Mouse (Mus musculus): ENCODE results near the gene Nckipsd. TPM values are rescaled to one million over a fixed set of nuclear protein-coding genes. Genes with fewer than 3 reads are reported as not detected.

Gene Nckipsd
- polyA plus RNA-seq, 1 experiment from 2014 or later = 16.3 TPM

DNA sequence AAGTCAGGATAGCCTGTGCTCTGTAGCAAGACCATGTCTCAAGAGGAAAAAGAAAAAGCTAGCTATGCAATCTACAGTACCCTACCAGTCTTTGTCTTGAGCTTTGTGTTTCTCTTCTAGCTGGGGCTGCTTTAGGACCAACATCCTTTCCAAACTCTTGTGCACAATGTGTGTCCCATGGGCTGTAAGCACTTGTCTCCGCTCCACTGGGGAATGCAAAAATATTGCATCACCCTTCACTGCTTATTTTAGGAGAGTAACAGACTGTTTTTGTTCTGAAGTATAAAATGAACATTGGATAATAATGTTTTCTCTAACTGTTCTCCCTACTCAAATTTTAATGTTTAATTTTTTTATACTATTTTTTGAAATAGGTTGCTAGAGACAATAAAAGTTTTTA lies 21.7 kb upstream of the Nckipsd start:
- Histone ChIP-seq H3K27me3 (no peaks in the 10 kb centered on the region), H3K27ac (no peak overlapping the region), H3K4me2 (peak overlapping the region; percentile 65; the same call in 1 of the 2 replicates), H3K4me1 (peaks cover 76% of the 10 kb centered on the region), H3K4me3 (replicated peaks) (no peak overlapping the region), H3K9ac (no peak overlapping the region), H3K36me3 (peaks cover 14% of the 10 kb centered on the region), H3K9me3 (replicated peaks) (no peaks in the 10 kb centered on the region)
- 83% methylated on average over 1 of the region's 1 CpGs for WGBS
- no peak for ATAC-seq (replicated peaks; ENCODE audit: low FRiP score)

DNA sequence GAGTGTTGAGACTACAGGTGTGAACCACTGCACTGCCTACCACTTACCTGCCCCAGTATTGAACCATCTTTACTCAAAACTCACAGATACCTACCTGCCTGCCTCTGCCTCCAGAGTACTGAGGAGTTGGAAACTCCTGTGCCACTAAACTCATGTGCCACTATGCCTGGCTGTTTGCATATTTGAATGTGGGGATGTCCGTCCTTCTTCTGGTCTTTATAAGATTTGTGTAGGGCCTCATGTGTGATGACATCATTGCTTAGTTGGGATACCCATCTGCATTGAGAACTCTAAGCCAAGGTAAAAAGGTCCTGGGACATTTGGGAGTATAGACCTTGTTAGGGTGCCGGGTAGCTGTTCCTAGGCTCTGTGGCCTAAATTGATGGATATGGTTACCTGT lies 21.1 kb upstream of the Nckipsd start:
- Histone ChIP-seq H3K27ac (no peak overlapping the region), H3K36me3 (peaks cover 14% of the 10 kb centered on the region), H3K9me3 (replicated peaks) (no peaks in the 10 kb centered on the region), H3K4me1 (peaks cover 78% of the 10 kb centered on the region), H3K27me3 (no peaks in the 10 kb centered on the region), H3K4me3 (replicated peaks) (no peak overlapping the region), H3K4me2 (peak overlapping the region; percentile 1; the same call in 1 of the 2 replicates), H3K9ac (no peak overlapping the region)
- ATAC-seq (replicated peaks; ENCODE audit: low FRiP score) = no peak
- 88% methylated on average over 2 of the region's 2 CpGs for WGBS

DNA sequence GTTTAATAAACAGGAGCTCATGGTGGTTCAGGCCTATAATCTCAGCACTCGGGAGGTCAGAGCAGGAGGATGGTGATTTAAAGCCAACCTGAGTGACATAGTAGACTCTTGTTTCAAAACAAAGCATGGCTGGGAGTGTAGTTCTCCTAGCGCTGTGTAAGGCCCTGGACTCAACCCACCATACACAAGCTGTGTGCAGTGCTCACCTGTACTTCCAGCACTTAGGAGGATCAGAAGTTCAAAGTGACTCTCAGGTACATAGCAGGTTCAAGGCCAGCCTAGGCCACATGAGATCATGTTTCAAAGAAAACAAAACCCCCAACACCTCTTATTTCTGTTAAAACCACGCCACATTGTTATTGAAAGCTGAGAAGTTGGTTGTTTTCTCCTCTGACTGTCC lies 19.5 kb upstream of the Nckipsd start:
- peaks cover 74% of the 10 kb centered on the region for H3K4me1 ChIP-seq
- no peak overlapping the region for H3K27ac ChIP-seq
- no peak overlapping the region for H3K9ac ChIP-seq

DNA sequence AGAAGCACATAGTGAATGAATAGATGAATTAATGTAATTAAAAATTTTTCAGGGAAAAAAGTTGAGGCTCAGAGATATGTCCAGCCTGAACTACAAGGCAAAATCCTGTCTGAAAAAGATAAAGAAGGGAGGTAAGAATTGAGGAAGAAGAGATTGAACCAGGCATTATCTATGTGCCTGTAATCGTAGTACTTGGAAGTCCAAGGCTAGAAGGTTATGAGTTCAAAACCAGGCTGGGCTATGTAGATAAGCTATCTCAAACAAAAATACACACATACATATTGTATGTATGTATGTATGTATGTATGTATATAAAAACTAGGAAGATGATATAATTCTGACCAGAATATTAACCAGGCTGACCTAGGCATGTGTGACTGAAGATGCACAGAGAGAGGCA lies 15.9 kb upstream of the Nckipsd start:
- Histone ChIP-seq H3K27me3 (no peaks in the 10 kb centered on the region), H3K9me3 (replicated peaks) (no peaks in the 10 kb centered on the region), H3K4me1 (peaks cover 86% of the 10 kb centered on the region), H3K9ac (no peak overlapping the region), H3K27ac (no peak overlapping the region), H3K4me2 (no peak overlapping the region), H3K36me3 (peaks cover 18% of the 10 kb centered on the region), H3K4me3 (replicated peaks) (no peak overlapping the region)
- no peak for ATAC-seq (replicated peaks; ENCODE audit: low FRiP score)
- 85% methylated on average over 1 of the region's 1 CpGs for WGBS

More for the DNA sequence above, 19.5 kb upstream of the Nckipsd start:
- Histone ChIP-seq H3K9me3 (replicated peaks) (no peaks in the 10 kb centered on the region), H3K36me3 (peaks cover 14% of the 10 kb centered on the region), H3K4me2 (no peak overlapping the region), H3K27me3 (no peaks in the 10 kb centered on the region), H3K4me3 (replicated peaks) (no peak overlapping the region)
- ATAC-seq (replicated peaks; ENCODE audit: low FRiP score) = no peak
- 34% methylated on average over 3 of the region's 3 CpGs for WGBS

DNA sequence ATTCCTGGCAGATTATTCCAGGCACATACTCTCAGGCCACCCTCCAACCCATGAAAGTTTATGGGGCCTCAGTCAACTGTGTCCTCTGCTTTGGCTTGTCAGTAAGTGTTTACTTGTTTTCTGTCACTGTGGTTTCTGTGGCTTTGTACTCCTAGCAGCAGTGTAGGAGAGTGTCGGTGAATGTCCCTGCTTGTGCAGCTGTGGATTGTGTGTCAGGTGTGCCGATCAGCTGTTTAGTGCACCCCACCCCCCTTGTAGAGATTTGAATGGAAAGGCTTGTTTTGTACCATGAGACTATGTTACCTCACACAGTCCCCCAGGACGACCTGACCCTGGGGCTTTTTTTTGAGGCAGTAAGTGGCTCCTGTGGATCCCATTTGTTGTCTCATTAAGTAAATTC lies 15.4 kb upstream of the Nckipsd start:
- Histone ChIP-seq H3K4me2 (no peak overlapping the region), H3K4me1 (peaks cover 82% of the 10 kb centered on the region), H3K9ac (no peak overlapping the region), H3K36me3 (peaks cover 19% of the 10 kb centered on the region), H3K9me3 (replicated peaks) (no peaks in the 10 kb centered on the region), H3K27ac (no peak overlapping the region), H3K27me3 (no peaks in the 10 kb centered on the region), H3K4me3 (replicated peaks) (no peak overlapping the region)
- WGBS = 48% methylated on average over 3 of the region's 3 CpGs
- ATAC-seq (replicated peaks; ENCODE audit: low FRiP score) = no peak

DNA sequence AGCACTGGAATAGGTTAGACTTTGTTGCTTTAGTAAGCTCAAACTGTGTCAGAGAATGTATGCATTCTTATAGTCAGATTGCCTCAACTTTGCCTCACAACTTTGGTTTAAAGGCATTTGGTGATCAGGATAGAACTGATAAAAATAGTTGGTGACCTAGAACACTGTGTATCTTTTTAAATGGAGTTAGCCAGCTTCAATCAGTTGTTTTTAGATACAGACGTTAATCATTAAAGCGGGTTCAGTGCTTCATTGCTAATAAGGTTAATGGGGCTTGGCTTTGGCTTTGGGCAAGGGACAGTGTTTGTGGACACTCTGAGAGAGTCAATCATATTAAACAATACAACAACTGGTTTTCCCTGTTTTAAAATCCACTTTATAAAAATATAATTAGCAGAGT lies 12.9 kb upstream of the Nckipsd start:
- H3K4me2 ChIP-seq = peak overlapping the region; percentile 47
- 0 out of 2 replicates have a peak, but pooled peaks have one; percentile 41 for ATAC-seq (replicated peaks; ENCODE audit: low FRiP score)
- peaks cover 43% of the 10 kb centered on the region for H3K36me3 ChIP-seq
- no peak overlapping the region for H3K9ac ChIP-seq
- no peaks in the 10 kb centered on the region for H3K9me3 ChIP-seq (replicated peaks)
- peak overlapping the region; percentile 47 for H3K27ac ChIP-seq
- no peak overlapping the region for H3K4me3 ChIP-seq (replicated peaks)
- H3K27me3 ChIP-seq = no peaks in the 10 kb centered on the region
- 40% methylated on average over 2 of the region's 2 CpGs for WGBS
- peaks cover 60% of the 10 kb centered on the region for H3K4me1 ChIP-seq

DNA sequence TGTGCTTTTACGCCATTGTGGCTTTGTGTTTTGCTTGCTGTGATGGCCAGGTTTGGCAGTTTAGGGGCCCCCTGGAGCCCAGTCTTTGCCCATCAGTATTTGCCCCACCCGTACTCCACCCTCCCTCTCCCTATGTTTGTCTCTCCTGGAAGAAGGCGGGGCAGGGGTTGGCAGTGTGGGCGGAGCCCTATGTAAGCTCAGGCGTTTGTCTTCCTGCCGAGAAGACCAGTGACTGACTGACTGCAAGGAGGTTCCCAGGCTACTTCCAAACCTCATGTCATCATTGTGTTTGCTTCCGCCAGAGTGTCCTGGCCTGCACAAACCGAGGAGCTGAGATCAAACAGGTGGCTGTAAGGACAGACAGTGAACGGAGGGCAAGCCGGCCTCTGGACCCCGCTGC lies 12.4 kb upstream of the Nckipsd start:
- peak overlapping the region; percentile 61 for H3K27ac ChIP-seq
- H3K36me3 ChIP-seq = peaks cover 47% of the 10 kb centered on the region
- H3K4me2 ChIP-seq = peak overlapping the region; percentile 47
- peaks cover 56% of the 10 kb centered on the region for H3K4me1 ChIP-seq
- WGBS = 23% methylated on average over 11 of the region's 11 CpGs
- no peaks in the 10 kb centered on the region for H3K27me3 ChIP-seq
- ATAC-seq (replicated peaks; ENCODE audit: low FRiP score) = peak; percentile 88
- H3K4me3 ChIP-seq (replicated peaks) = peak overlapping the region; percentile 17; the same call in 1 of the 2 replicates
- H3K9ac ChIP-seq = no peak overlapping the region
- no peaks in the 10 kb centered on the region for H3K9me3 ChIP-seq (replicated peaks)

DNA sequence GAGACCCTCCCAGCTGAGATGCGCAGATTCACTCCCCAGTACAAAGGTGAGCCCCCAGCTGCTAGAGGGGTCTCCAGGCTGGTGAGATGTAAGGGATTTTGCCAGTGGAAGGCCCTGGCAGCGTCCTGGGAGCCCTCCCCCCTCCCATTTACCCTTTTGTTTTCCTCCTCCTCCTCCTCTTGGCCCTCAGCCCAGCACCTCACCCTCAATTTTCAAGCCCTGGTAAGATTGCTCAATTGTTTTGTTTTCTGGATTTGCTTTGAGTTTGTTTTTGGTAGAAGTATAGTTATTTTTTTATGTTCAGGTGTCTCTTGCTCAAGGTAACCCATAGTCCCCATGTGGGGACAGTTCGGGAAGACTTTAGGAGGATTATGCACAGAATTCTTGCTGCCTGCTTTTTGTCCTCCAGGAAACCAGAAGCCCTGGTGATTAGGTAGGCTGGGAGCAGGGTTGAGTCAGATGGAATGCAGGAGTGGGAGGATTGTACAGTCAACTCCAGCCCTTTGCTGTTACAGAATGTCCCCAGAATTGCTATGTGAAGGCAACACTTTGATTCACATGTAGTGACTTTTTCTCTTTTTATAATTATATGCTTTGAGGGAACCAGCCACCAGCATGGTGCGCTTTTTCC lies 11.7 kb upstream of the Nckipsd start:
- no peak for ATAC-seq (replicated peaks; ENCODE audit: low FRiP score)
- H3K9ac ChIP-seq = no peak overlapping the region
- H3K36me3 ChIP-seq = peaks cover 54% of the 10 kb centered on the region

DNA sequence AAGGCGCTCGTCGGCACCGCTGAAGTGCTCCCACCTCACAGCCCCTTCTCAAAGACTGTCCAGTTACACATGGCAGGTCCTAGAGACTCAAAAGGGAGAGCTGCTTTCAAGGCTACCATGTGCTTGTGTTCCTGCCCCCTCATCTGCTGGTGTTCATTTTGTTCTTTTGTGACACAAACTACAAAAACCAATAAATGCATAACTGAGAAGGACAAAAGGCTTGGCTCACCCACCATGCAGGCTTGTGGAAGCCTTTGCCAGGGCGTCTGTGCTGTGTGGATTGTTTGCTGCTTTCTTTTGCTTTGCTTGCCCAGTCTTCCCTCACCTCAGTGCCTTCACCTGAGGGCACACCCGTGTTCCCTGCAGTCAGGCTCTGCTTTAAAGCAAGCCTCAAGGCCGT lies 10.7 kb upstream of the Nckipsd start:
- 88% methylated on average over 7 of the region's 7 CpGs for WGBS
- Histone ChIP-seq H3K4me1 (peaks cover 43% of the 10 kb centered on the region), H3K9ac (no peak overlapping the region), H3K4me2 (no peak overlapping the region), H3K4me3 (replicated peaks) (no peak overlapping the region), H3K36me3 (peaks cover 64% of the 10 kb centered on the region), H3K27me3 (no peaks in the 10 kb centered on the region), H3K9me3 (replicated peaks) (no peaks in the 10 kb centered on the region), H3K27ac (no peak overlapping the region)
- ATAC-seq (replicated peaks; ENCODE audit: low FRiP score) = no peak

More for the DNA sequence above, 11.7 kb upstream of the Nckipsd start:
- Histone ChIP-seq H3K4me3 (replicated peaks) (peak overlapping the region; percentile 17; the same call in 1 of the 2 replicates), H3K27me3 (no peaks in the 10 kb centered on the region), H3K4me2 (peak overlapping the region; percentile 47), H3K27ac (peak overlapping the region; percentile 61), H3K4me1 (peaks cover 49% of the 10 kb centered on the region), H3K9me3 (replicated peaks) (no peaks in the 10 kb centered on the region)
- 76% methylated on average over 4 of the region's 4 CpGs for WGBS

DNA sequence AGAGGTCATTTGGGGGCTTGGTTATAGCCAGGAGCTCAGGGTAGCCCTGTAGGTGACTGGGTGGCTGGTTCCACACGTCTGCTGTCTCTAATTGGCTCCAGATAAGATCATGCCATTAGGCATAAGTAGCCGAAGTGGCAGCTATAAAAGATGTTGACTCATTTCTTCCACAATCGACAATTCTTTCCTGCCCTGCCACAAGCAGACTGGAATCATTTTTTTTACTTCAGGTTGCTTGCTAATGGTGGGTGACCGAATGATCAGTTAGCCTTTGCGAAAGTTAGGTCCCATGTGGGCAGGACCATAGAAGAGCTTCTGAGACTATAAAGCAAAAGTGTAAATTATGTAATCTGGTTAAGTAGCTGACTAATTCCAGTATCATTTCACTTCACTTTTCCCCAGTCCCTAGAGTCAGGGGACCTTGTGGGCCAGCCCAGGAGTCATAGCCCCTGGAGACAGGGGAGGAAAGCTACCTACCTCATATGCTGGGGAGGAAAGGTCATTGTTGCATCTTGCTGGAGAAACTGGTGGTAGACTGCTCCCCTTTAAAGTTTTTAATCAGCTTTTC lies 9.6 kb upstream of the Nckipsd start:
- Histone ChIP-seq H3K36me3 (peaks cover 74% of the 10 kb centered on the region), H3K9ac (no peak overlapping the region), H3K4me3 (replicated peaks) (no peak overlapping the region), H3K27ac (no peak overlapping the region), H3K27me3 (no peaks in the 10 kb centered on the region), H3K4me1 (peaks cover 34% of the 10 kb centered on the region), H3K9me3 (replicated peaks) (no peaks in the 10 kb centered on the region), H3K4me2 (no peak overlapping the region)
- WGBS = 72% methylated on average over 5 of the region's 5 CpGs
- no peak for ATAC-seq (replicated peaks; ENCODE audit: low FRiP score)

DNA sequence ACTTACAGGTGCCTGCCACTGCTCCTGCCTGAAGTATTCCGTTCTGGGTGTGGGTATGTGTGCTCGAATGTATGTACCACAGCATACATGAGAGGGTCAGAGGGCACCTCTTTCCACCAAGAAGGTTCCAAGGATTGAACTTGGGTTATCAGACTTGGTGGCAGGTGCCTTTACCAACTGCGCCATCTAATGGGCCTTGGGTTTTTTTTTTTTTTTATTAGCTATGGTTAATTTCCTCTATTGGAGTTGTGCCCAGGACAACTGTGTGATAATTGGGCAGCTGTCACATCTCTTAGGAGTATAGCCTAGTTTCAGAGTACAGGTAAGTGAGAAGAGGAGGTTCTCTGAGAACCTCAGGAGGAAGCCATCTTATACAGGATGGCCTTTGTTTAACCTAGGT lies 8.6 kb upstream of the Nckipsd start:
- H3K36me3 ChIP-seq = peaks cover 84% of the 10 kb centered on the region
- 86% methylated on average over 3 of the region's 3 CpGs for WGBS

DNA sequence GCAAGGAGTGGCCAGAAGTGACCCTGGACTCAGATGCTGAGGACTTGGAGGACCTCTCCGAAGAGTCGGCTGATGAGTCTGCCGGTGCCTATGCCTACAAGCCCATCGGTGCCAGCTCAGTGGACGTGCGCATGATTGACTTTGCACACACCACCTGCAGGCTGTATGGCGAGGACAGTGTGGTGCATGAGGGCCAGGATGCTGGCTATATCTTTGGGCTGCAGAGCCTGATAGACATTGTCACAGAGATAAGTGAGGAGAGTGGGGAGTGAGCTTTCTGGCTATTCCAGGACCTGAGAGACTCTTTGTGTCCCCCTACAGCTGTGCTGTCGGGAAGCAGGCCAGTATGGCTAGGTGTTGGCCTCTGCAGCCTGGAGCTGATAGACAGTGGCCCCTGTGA lies 2.4 kb upstream of the Nckipsd start:
- Histone ChIP-seq H3K36me3 (peaks cover 71% of the 10 kb centered on the region), H3K4me2 (no peak overlapping the region), H3K27me3 (no peaks in the 10 kb centered on the region), H3K27ac (no peak overlapping the region), H3K9me3 (replicated peaks) (no peaks in the 10 kb centered on the region), H3K9ac (no peak overlapping the region), H3K4me1 (peaks cover 21% of the 10 kb centered on the region), H3K4me3 (replicated peaks) (no peak overlapping the region)
- no peak for ATAC-seq (replicated peaks; ENCODE audit: low FRiP score)
- WGBS = 85% methylated on average over 8 of the region's 8 CpGs

More for the DNA sequence above, 8.6 kb upstream of the Nckipsd start:
- no peaks in the 10 kb centered on the region for H3K27me3 ChIP-seq
- peaks cover 27% of the 10 kb centered on the region for H3K4me1 ChIP-seq
- H3K27ac ChIP-seq = no peak overlapping the region
- no peak overlapping the region for H3K4me3 ChIP-seq (replicated peaks)
- no peak for ATAC-seq (replicated peaks; ENCODE audit: low FRiP score)
- no peak overlapping the region for H3K4me2 ChIP-seq
- H3K9me3 ChIP-seq (replicated peaks) = no peaks in the 10 kb centered on the region
- no peak overlapping the region for H3K9ac ChIP-seq

Measured in kidney, embryonic 15.5 days (tissue).